Comparison of ENCODE assay signal across 8 mouse cellular contexts in genomic region chr8:124720938-124721861, GRCm38 (mm10). TPM values are rescaled to one million over a fixed set of nuclear protein-coding genes. Genes with fewer than 3 reads are reported as not detected.
A peak's percentile ranks its signal among the peaks of the same experiment; 100 is the strongest.
DNase-seq lines count a peak whose midpoint lies in the region; ATAC-seq and TF ChIP-seq lines count a peak whose summit lies in the region.

No protein-coding gene starts in this region.

- no peak overlapping the region; the same call in 1 of the 2 replicates for H3K27ac ChIP-seq in neural tube, embryonic 11.5 days (ENCODE audit: low read depth, low read length)
- H3K27ac ChIP-seq in forebrain, embryonic 13.5 days, result peak overlapping the region; percentile 49
- H3K27ac ChIP-seq in liver, embryonic 14.5 days, result no peak overlapping the region
- H3K27ac ChIP-seq in stomach, postnatal 0 days (replicated peaks), result 0 out of 2 replicates have a peak overlapping the region, but pooled peaks have one; percentile 45

- no peak for TF ChIP-seq CTCF in liver, embryonic 14.5 days (IDR thresholded peaks at IDR 0.05; ENCODE audit: low read depth)
- TF ChIP-seq CTCF in stomach, postnatal 0 days (IDR thresholded peaks at IDR 0.05; ENCODE audit: low read depth), result no peak

- peak overlapping the region; percentile 85 for H3K4me2 ChIP-seq in neural tube, embryonic 11.5 days (ENCODE audit: low read depth)
- peak overlapping the region; percentile 83 for H3K4me2 ChIP-seq in forebrain, embryonic 13.5 days
- H3K4me2 ChIP-seq in liver, embryonic 14.5 days (ENCODE audit: low read depth), result peak overlapping the region; percentile 79
- H3K4me2 ChIP-seq in stomach, postnatal 0 days (replicated peaks; ENCODE audit: low read depth), result peak overlapping the region; percentile 92

- H3K4me3 ChIP-seq in neural tube, embryonic 11.5 days (ENCODE audit: low read depth, low read length), result peak overlapping the region; percentile 91
- peak overlapping the region; percentile 80 for H3K4me3 ChIP-seq in forebrain, embryonic 13.5 days
- peak overlapping the region; percentile 87 to 96 for H3K4me3 ChIP-seq in liver, embryonic 14.5 days (ENCODE audit: insufficient read depth in 1 of 2, low read depth in 2 of 2, low read length in 2 of 2)
- H3K4me3 ChIP-seq in stomach, postnatal 0 days (ENCODE audit: low read depth, low read length), result peak overlapping the region; percentile 86

- ATAC-seq in neural tube, embryonic 11.5 days (ENCODE audit: insufficient read depth, low FRiP score, low TSS enrichment), result peak; percentile 60
- ATAC-seq in forebrain, embryonic 13.5 days, result peak; percentile 70
- peak; percentile 50 for ATAC-seq in liver, embryonic 14.5 days (ENCODE audit: insufficient read depth)
- peak; percentile 53 for ATAC-seq in stomach, postnatal 0 days (ENCODE audit: low FRiP score, low TSS enrichment)

- H3K27me3 ChIP-seq in neural tube, embryonic 11.5 days (ENCODE audit: control insufficient read depth, insufficient read depth, low read length), result no peaks in the 10 kb centered on the region
- no peaks in the 10 kb centered on the region for H3K27me3 ChIP-seq in forebrain, embryonic 13.5 days
- H3K27me3 ChIP-seq in liver, embryonic 14.5 days (ENCODE audit: control insufficient read depth, insufficient read depth, low read length), result no peaks in the 10 kb centered on the region
- H3K27me3 ChIP-seq in stomach, postnatal 0 days (ENCODE audit: control insufficient read depth, insufficient read depth, low read length), result no peaks in the 10 kb centered on the region

- peak; percentile 8 for DNase-seq in embryo, embryonic 11 days
- DNase-seq in embryo, embryonic 9.5 days (ENCODE audit: extremely low spot score), result no peak
- DNase-seq in neural tube, embryonic 11.5 days (ENCODE audit: low spot score), result peak; percentile 19
- no peak for DNase-seq in neural tube, embryonic 10.5 days (ENCODE audit: extremely low spot score, low spot score)
- no peak for DNase-seq in liver, embryonic 14.5 days (ENCODE audit: low read depth in 3 of 3, low spot score in 3 of 3)
- no peak for DNase-seq in stomach, postnatal 0 days (ENCODE audit: low spot score)
- DNase-seq in cerebellum, adult 9-11 months, result no peak

- 3% methylated on average over 24 of the region's 31 CpGs for WGBS in neural tube, embryonic 11.5 days
- 4% methylated on average over 30 of the region's 31 CpGs for WGBS in forebrain, embryonic 13.5 days
- WGBS in liver, embryonic 14.5 days (ENCODE audit: insufficient replicate concordance), result 1% methylated on average over 28 of the region's 31 CpGs
- WGBS in stomach, postnatal 0 days, result 2% methylated on average over 31 of the region's 31 CpGs

- H3K4me1 ChIP-seq in neural tube, embryonic 11.5 days (ENCODE audit: control insufficient read depth, insufficient read depth, low read length), result peaks cover 20% of the 10 kb centered on the region
- H3K4me1 ChIP-seq in forebrain, embryonic 13.5 days, result peaks cover 27% of the 10 kb centered on the region
- peaks cover 10 to 19% of the 10 kb centered on the region in 2 experiments for H3K4me1 ChIP-seq in liver, embryonic 14.5 days (replicated peaks; ENCODE audit: control insufficient read depth in 2 of 2, insufficient read depth in 2 of 2, low read length in 1 of 2)
- H3K4me1 ChIP-seq in stomach, postnatal 0 days (replicated peaks; ENCODE audit: control insufficient read depth, insufficient read depth), result peaks cover 4% of the 10 kb centered on the region; the same call in 1 of the 2 replicates

- H3K9ac ChIP-seq in neural tube, embryonic 11.5 days (ENCODE audit: low read length), result peak overlapping the region; percentile 77
- peak overlapping the region; percentile 94 for H3K9ac ChIP-seq in forebrain, embryonic 13.5 days
- H3K9ac ChIP-seq in liver, embryonic 14.5 days (replicated peaks), result peak overlapping the region; percentile 90
- peak overlapping the region; percentile 83 for H3K9ac ChIP-seq in stomach, postnatal 0 days (ENCODE audit: low read length)

- H3K36me3 ChIP-seq in neural tube, embryonic 11.5 days (ENCODE audit: control insufficient read depth, insufficient read depth, low read length), result 0 out of 2 replicates have a peak, but pooled peaks cover 2% of the 10 kb centered on the region
- H3K36me3 ChIP-seq in forebrain, embryonic 13.5 days (ENCODE audit: poor library complexity, severe bottlenecking), result peaks cover 11% of the 10 kb centered on the region
- peaks cover 3% of the 10 kb centered on the region; the same call in 1 of the 2 replicates for H3K36me3 ChIP-seq in liver, embryonic 14.5 days (replicated peaks; ENCODE audit: control insufficient read depth, insufficient read depth, low read depth)
- H3K36me3 ChIP-seq in stomach, postnatal 0 days (ENCODE audit: control insufficient read depth, insufficient read depth, low read length), result no peaks in the 10 kb centered on the region

- H3K9me3 ChIP-seq in neural tube, embryonic 11.5 days (ENCODE audit: control insufficient read depth, low read length), result no peaks in the 10 kb centered on the region
- no peaks in the 10 kb centered on the region for H3K9me3 ChIP-seq in forebrain, embryonic 13.5 days (replicated peaks)
- H3K9me3 ChIP-seq in liver, embryonic 14.5 days (ENCODE audit: control insufficient read depth, low read length), result no peaks in the 10 kb centered on the region
- no peaks in the 10 kb centered on the region for H3K9me3 ChIP-seq in stomach, postnatal 0 days (ENCODE audit: control insufficient read depth, low read length)

- TF ChIP-seq EP300 in liver, embryonic 14.5 days (IDR thresholded peaks at IDR 0.05; ENCODE audit: low read depth), result no peak
- TF ChIP-seq EP300 in stomach, postnatal 0 days (optimal IDR thresholded peaks at IDR 0.05), result no peak

RNA-seq across cellular contexts. Expression of gene Ttc13, which starts 0.6 kb away (rescaled TPM):
- 57.7 and 61.2 TPM in 2 replicates for polyA plus RNA-seq in neural tube, embryonic 11.5 days (2014; fragmentation: Nextera tagmentation; extraction: Ambion mirVana)
- 48.4 and 54.8 TPM in 2 replicates for polyA plus RNA-seq in forebrain, embryonic 13.5 days (2015; fragmentation: Nextera tagmentation; extraction: Ambion mirVana)
- polyA plus RNA-seq in liver, embryonic 14.5 days (2012; rRNA removed), result 7.3 and 12.0 TPM in 2 replicates
- polyA plus RNA-seq in liver, embryonic 14.5 days (2014; fragmentation: Nextera tagmentation; extraction: Ambion mirVana), result 18.3 and 19.4 TPM in 2 replicates
- polyA plus RNA-seq in stomach, postnatal 0 days (2015; fragmentation: Nextera tagmentation; extraction: Ambion mirVana), result 18.7 and 19.7 TPM in 2 replicates

RNA-seq across cellular contexts. Expression of gene Arv1, which starts 0.7 kb away (rescaled TPM):
- 27.7 and 31.4 TPM in 2 replicates for polyA plus RNA-seq in neural tube, embryonic 11.5 days (2014; fragmentation: Nextera tagmentation; extraction: Ambion mirVana)
- 29.9 and 36.0 TPM in 2 replicates for polyA plus RNA-seq in forebrain, embryonic 13.5 days (2015; fragmentation: Nextera tagmentation; extraction: Ambion mirVana)
- 5.5 and 6.0 TPM in 2 replicates for polyA plus RNA-seq in liver, embryonic 14.5 days (2012; rRNA removed)
- 4.2 and 5.1 TPM in 2 replicates for polyA plus RNA-seq in liver, embryonic 14.5 days (2014; fragmentation: Nextera tagmentation; extraction: Ambion mirVana)
- polyA plus RNA-seq in stomach, postnatal 0 days (2015; fragmentation: Nextera tagmentation; extraction: Ambion mirVana), result 11.0 and 11.2 TPM in 2 replicates

RNA-seq across cellular contexts. Expression of gene Fam89a, which starts 30.4 kb away (rescaled TPM):
- polyA plus RNA-seq in neural tube, embryonic 11.5 days (2014; fragmentation: Nextera tagmentation; extraction: Ambion mirVana), result 4.1 and 5.5 TPM in 2 replicates
- polyA plus RNA-seq in forebrain, embryonic 13.5 days (2015; fragmentation: Nextera tagmentation; extraction: Ambion mirVana), result 0.34 and 0.36 TPM in 2 replicates
- 2.0 and 2.2 TPM in 2 replicates for polyA plus RNA-seq in liver, embryonic 14.5 days (2012; rRNA removed)
- 2.5 and 2.7 TPM in 2 replicates for polyA plus RNA-seq in liver, embryonic 14.5 days (2014; fragmentation: Nextera tagmentation; extraction: Ambion mirVana)
- 12.5 and 13.0 TPM in 2 replicates for polyA plus RNA-seq in stomach, postnatal 0 days (2015; fragmentation: Nextera tagmentation; extraction: Ambion mirVana)

RNA-seq across cellular contexts. Expression of gene 2310022B05Rik, which starts 58.0 kb away (rescaled TPM):
- polyA plus RNA-seq in neural tube, embryonic 11.5 days (2014; fragmentation: Nextera tagmentation; extraction: Ambion mirVana), result 33.0 and 34.3 TPM in 2 replicates
- 18.0 and 19.2 TPM in 2 replicates for polyA plus RNA-seq in forebrain, embryonic 13.5 days (2015; fragmentation: Nextera tagmentation; extraction: Ambion mirVana)
- 8.2 and 8.7 TPM in 2 replicates for polyA plus RNA-seq in liver, embryonic 14.5 days (2012; rRNA removed)
- polyA plus RNA-seq in liver, embryonic 14.5 days (2014; fragmentation: Nextera tagmentation; extraction: Ambion mirVana), result 5.5 and 7.7 TPM in 2 replicates
- 17.9 and 20.0 TPM in 2 replicates for polyA plus RNA-seq in stomach, postnatal 0 days (2015; fragmentation: Nextera tagmentation; extraction: Ambion mirVana)

Comparison
In these comparisons a context has a peak if more than half of its experiments do, and no peak if none do; other contexts are left out.
1. DNase-seq: peak in embryo, embryonic 11 days (single experiment) and neural tube, embryonic 11.5 days (single experiment); none in embryo, embryonic 9.5 days (single experiment), neural tube, embryonic 10.5 days (single experiment), liver, embryonic 14.5 days (0 of 3), stomach, postnatal 0 days (single experiment) and cerebellum, adult 9-11 months (single experiment).
2. H3K27ac ChIP-seq: peak in forebrain, embryonic 13.5 days (single experiment) and stomach, postnatal 0 days (single experiment); none in neural tube, embryonic 11.5 days (single experiment) and liver, embryonic 14.5 days (single experiment).
3. Peak in every context shown above with its lines, with median percentiles within 50 percentile points of each other: ATAC-seq, H3K4me2 ChIP-seq, H3K4me3 ChIP-seq and H3K9ac ChIP-seq.